Mouse (Mus musculus) CD4-positive helper T cell, adult 2 months (primary cell): ENCODE data around the gene Ptpn14.

Experiments used
- DNase-seq: peaks from one replicate; pipeline ENCODE4 v3.0.0-alpha.2; 2012; ENCODE audit warnings: low read depth, missing footprints, low spot score

Ptpn14 gene

GRCm38 (mm10) chr1:189902413-189902812 lies 174.3 kb downstream of the Ptpn14 start:
- no peak for DNase-seq

GRCm38 (mm10) chr1:189903169-189903568 lies 175.1 kb downstream of the Ptpn14 start:
- no peak for DNase-seq

GRCm38 (mm10) chr1:189910685-189911345 lies 182.7 kb downstream of the Ptpn14 start:
- no peak for DNase-seq

- DNase-seq, result no peak
Observed at GRCm38 (mm10) chr1:189913093-189913760, 185.2 kb downstream of the Ptpn14 start.

DNA sequence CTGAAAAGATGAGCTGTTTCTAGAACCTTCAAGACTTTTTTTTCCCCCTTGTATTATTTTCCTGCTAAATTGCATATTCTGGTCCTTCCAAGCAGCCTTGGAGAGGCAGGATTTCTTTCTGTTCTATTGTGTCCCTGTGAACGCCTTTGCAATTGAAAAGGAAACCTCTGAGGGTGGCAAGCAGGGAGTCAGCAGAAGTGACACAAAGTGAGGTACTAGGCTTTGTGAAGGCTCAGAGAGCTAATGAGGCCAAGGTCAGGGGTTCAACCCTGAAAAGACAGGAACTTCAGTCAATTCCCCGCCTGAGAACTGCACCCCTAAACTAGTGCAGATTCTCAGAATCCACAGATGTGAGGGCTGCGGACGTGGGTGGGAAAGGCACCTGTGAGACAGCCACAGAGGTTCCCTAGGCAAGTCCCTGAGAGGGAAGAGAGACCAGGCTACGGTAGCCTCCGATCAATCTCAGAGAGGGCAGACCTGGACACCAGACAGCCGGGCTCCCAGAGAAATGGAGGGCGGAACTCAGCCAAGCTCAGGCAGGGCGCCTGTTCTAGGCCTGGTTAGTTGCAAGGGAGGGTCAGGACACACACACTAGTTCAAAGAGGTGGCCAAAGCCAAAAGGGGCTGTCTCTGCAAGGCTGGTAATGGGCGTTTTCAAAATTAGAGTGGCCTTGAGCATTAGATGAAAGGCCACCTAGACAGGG lies 188.5 kb downstream of the Ptpn14 start:
- no peak for DNase-seq

GRCm38 (mm10) chr1:189917126-189917500 lies 189.0 kb downstream of the Ptpn14 start:
- DNase-seq, result no peak

DNA sequence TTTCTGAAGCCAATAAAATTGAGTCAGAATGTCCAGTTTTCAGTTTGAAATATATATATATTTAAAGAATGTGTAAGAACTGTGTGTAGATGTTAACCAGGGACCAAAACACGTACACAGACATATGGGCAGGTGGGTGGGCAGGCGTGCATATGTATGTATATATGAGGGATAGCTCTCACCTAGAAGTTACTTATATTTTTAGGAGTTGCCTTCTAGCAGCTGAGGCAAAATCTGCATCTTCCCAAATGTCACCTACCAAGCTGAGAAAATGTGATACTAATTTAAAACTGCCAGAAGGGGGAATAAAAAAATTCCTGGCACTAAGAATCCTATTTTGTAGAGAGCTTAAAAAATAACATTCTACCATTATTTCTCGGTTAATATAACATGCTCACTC lies 191.7 kb downstream of the Ptpn14 start:
- no peak for DNase-seq

GRCm38 (mm10) chr1:189920701-189921567 lies 192.9 kb downstream of the Ptpn14 start:
- DNase-seq, result peak; percentile 12

DNA sequence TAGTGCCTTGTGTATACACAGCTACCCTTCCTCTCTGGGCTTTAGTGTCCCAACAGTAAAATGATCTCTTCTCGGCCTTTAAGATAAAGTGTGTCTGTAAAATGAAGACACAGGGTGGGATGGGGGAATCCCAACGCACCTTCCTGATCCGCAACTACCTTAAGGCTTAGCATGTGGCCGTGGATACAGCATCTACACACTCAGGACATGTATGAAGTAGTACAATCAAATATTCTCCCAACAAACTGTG lies 193.4 kb downstream of the Ptpn14 start:
- peak; percentile 16 for DNase-seq

- DNase-seq, result peak; percentile 83
Observed at GRCm38 (mm10) chr1:189921818-189922592, 193.9 kb downstream of the Ptpn14 start, which contains the start of gene Smyd2. Gene Smyd2, minus strand, starts transcription at chr1:189922363.

DNA sequence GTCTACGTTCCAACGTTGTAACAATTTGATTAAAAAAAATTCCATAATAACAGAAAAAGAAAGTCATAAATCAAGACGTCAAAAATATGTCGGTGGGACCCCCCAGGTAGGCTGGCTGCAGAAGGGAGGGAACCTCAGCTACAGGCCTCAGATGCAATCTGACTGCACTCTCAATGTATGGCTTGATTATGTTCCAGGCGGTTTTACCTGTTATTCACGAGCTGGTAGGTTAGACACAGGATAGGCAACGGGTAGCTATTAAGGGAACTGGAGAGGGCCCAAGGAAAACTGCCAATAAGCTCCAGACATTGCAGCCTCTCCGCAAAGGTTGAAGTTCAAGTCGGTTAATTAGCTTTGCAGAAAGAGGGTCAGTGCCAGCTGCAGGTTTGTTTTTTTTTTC lies 194.7 kb downstream of the Ptpn14 start:
- no peak for DNase-seq

DNA sequence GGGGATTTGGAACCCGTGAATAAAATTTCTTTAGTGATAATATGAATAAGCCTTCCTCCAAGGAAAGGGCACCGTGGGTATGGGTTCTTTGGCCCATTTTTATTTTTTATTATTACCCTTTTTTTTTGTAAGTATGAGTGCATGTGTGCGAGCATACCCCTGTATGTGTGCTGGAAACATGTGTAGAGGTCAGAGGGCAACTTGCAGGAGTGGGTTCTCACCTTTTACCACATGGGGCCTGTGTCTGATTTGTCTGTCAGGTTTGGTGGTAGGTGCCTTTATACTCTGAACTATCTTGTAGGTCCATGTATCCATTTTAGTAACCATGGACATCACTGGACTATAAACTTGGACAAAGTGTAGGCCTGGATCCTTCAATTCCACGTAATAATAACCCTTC lies 195.1 kb downstream of the Ptpn14 start:
- no peak for DNase-seq

GRCm38 (mm10) chr1:189923871-189924568 lies 196.0 kb downstream of the Ptpn14 start:
- DNase-seq, result no peak

DNA sequence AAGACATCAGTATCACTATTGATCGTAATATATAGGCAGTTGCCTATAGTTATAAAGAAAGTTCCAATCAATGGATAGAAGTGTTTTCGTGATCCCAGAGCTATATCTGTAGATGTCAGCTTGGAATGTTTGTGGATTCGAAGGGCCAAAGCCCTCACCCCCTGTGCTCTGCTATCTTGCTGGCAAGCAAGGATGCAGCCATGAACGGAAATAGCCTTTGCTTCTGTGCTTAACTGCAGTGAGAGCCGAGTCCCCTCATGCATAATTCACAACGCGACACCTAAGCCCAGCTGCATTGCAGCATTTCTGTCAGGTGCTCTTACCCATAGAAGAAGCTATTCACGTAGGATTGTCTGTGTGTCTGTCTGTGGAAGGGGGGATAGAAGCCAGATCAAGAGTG lies 198.2 kb downstream of the Ptpn14 start:
- no peak for DNase-seq
